Mouse (Mus musculus) B cell, adult 2 months (primary cell): ENCODE data around the gene Zdhhc21.
A peak's percentile ranks its signal among the peaks of the same experiment; 100 is the strongest.

Source experiments
- DNase-seq, 2 experiments: peaks; one replicate each; pipeline ENCODE4 v3.0.0; 2022

The Zdhhc21 gene

DNA sequence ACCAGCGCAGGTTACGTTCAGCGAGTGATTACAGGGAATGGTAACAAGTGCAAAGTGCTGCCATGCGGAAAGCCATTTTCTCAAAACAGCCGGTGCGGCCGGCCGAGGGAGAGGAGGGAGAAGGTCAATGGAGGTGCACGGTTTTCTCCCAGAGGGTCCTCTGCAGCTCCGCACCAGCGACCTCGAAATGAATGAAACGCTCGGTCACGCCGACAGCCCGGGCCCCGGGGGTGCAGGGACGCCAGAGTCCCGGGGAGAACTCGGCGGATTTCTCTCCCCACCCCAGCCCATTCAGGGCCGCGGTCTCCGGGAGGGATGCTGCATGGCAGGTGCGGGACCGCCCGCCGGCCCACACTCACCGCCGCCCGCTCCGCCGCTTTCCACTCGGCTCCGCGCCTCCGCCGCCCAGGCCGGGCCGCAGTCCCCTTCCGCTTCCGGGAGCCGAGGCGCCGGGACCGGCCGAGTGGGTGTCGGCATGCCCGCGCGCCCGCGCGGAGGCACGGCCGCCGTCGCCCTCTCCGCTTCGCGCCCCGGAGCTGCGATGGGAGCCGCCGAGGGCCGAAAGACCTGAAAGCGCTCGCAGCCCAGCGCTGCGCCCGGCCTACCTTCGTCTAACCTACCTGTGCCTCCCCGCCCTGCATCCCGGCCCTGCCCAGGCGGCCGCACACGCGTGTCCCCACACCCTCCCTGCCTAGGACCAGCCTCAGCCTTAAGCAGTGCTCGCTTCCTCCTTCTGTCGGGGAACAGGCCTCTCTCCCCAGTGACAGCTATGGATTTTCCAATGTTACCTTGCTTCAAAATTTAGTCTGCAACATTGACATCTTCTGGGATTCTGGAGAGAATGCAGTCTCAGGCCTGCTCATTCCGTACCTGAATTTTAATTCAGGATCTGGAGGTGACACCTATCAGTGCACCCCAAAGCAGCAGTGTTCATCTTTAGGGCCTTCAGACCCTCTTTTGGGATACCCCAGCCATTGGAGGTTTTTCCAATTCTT is at the start of gene Zdhhc21:
Gene Zdhhc21 (minus strand): TSS at position 828 of the 995 bp plus-strand sequence.
- DNase-seq, result peak; percentile 74 to 80

DNA sequence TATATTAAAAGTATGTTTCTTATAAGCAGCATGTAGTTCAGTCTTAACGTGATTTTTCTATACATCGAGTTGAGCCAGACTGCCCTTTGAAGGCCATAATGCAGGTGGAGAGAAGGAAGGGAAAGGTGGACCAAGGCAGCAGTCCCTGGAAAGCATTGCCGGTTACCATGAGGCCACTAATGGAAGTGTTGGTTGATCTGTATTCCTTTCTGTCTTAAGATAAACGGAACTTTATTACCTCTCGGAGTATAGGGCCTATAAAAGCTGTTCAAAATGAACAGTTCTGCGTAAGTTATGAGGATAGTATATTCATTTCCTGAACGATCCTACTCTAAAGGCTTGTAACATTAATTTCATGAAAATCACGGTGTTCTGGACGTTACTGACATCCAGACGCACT is 35.5 kb upstream of the Zdhhc21 start:
- DNase-seq, result no peak

GRCm38 (mm10) chr4:82892247-82892646 is 32.5 kb upstream of the Zdhhc21 start:
- no peak for DNase-seq

- DNase-seq, result no peak
Observed at GRCm38 (mm10) chr4:82891566-82891965, 31.8 kb upstream of the Zdhhc21 start.

DNA sequence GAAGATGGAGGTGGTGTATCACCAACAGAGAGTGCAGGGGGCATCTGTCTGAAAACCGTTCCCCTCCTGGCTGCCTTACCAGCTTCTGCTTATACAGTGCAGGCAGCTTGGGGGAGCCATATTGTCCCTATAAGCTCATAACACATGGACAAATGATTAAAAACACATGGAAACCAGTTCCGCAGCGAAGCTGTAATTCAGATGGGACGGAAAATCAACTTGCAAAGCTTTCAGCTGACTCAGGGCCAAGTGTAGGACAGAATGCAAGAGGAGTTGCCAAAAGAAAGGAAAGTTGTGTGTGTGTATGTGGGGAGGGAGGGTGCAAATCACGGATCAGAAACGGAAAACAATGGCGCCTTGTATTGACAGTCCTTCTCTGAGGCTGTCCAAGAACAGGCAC is 31.3 kb upstream of the Zdhhc21 start:
- no peak for DNase-seq

GRCm38 (mm10) chr4:82890585-82890984 is 30.8 kb upstream of the Zdhhc21 start:
- no peak for DNase-seq

GRCm38 (mm10) chr4:82886148-82886547 is 26.4 kb upstream of the Zdhhc21 start:
- no peak for DNase-seq

GRCm38 (mm10) chr4:82885535-82885913 is 25.8 kb upstream of the Zdhhc21 start:
- no peak for DNase-seq

DNA sequence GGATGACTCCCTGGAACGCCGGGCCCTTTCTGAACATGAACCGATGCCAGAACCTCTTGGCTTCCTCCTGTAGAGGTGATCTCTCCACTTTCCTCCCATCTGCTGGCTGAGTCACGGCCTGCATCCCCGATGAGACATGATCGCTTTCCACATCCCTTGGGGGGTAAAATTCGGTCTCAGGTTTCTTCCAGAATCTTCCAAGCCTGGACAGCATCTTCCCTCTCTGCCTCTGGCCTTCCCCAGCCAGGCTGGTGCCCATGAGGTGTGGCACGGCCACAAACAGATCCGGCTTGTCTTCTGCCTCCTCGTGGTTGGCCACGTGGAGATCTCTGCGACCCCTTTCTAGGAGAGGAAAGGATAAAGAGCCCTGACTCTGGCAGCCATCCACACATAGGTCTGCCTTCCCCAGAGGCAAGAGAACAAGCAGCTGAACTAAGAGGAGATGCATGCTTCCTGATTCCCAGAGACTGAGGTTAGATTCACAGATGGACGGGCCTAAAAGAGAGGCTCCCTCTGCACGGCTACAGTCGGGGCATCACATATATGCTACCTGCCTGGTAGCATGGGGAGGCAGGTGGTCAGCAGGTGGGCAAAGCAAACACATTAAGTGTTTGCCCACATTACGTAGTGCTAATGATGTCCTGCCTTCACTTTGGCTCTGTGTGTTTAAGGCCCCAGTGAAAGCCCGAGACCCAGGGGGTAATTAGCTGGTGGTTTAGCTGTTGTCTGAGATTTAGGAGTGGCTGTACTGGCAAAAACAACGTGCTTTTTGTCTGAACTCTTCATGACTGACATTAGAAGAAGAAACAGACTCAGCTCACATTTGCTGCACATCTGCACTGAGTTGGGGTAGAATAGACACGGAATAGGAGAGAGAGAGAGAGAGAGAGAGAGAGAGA is 25.1 kb upstream of the Zdhhc21 start, which contains the start of gene Cer1:
Gene Cer1 (minus strand): TSS at position 513 of the 899 bp plus-strand sequence.
- no peak for DNase-seq

GRCm38 (mm10) chr4:82882500-82882899 is 22.7 kb upstream of the Zdhhc21 start:
- no peak for DNase-seq

GRCm38 (mm10) chr4:82881366-82881765 is 21.6 kb upstream of the Zdhhc21 start:
- no peak for DNase-seq

DNA sequence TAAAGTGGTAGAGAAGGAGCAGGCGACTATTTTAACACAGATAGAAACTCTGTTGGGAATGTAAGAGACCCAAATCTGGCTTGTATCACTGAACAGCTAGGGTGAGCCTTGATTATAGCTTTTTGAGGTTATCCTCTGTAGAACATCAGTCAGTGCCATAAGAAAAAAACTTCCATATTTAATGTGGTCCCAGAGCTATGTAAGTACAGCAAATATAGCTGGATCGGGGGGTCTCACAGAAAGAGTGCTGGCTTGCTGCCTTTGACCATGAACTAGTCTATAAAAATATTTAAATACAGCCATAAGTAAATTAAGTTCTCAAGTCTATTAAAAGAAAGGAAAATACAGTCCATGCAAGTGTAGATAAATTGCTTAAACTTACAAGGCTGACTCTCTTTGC is 20.5 kb upstream of the Zdhhc21 start:
- DNase-seq, result no peak

DNA sequence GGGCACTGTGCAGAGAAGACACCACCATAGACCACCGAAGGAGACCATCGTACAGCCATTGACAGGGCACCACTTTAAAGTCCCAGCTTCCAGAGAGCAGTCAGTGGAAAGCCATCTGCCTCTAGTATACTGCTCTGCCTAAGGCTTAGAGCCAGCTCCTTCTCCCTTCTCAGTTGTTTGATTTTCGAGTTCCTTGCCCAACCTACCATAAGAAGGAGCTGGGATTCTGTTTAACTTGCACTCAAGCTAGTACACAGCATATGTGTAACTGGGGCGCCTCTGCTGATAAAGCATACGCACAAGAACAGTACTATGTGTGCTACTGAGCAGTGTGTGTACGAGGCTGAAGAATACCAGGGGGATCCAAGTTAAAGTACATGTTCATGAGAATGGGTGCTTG is 19.4 kb upstream of the Zdhhc21 start:
- DNase-seq, result no peak

GRCm38 (mm10) chr4:82876656-82877055 is 16.9 kb upstream of the Zdhhc21 start:
- no peak for DNase-seq

DNA sequence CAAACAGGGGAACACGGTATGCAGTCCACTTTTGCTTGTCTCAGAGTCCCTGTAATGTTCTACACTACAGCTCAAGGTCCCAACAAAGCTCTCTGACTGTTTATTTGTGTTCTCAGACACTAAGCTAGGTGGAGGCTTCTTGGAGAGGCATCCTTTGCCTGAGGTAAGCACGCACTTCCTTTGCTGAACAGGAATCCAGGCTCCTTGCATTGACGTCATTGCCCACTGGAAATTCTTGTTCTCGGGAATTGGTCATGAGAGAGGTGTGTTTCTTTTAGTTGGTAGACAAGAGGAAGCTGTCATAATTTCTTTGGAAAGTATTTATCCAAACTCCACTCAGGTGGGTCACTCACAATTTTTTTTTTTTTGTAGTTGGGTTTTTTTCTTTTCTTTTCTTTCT is 15.8 kb upstream of the Zdhhc21 start:
- DNase-seq, result no peak

GRCm38 (mm10) chr4:82874791-82875190 is 15.0 kb upstream of the Zdhhc21 start:
- no peak for DNase-seq

DNA sequence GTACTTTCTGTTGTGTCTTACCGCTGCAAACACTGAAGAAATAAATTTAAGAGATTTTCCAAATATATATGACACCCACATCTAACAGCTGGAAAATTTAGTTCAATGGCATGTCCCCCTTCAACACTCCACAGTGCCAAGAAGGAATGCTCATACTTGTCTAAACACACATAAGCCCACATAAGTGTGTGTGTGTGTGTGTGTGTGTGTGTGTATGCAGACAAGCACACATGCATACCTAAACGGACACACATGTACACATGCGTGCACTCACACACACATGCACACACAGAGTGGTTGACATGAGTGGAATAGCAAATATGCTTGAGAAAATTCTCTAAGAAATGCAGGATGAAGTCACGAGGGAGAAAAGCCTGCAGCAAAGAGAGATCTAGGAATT is 12.8 kb upstream of the Zdhhc21 start:
- DNase-seq, result no peak

GRCm38 (mm10) chr4:82872121-82872520 is 12.4 kb upstream of the Zdhhc21 start:
- no peak for DNase-seq

DNA sequence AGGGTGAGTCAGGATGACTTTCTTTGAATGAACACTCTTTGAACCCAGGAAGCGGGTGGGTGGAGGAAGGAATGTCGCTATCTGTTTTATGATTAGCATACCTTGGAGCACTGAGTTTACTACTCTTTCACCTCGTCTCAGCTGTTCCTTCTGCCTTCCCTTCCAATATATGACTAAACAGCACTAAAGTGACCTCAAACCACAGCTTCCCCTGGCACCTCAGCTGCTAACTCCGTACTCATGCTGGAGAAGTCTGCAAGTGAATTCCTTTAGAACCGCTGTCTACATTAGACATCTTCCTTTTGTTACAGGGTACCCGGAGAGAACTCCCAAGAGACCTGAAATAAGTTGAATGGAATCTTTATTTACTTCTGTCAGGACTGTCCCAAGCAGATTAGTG is 11.2 kb upstream of the Zdhhc21 start:
- no peak for DNase-seq

GRCm38 (mm10) chr4:82867731-82868445 is 8.1 kb upstream of the Zdhhc21 start:
- no peak for DNase-seq

- no peak for DNase-seq
Observed at GRCm38 (mm10) chr4:82867111-82867510, 7.4 kb upstream of the Zdhhc21 start.

DNA sequence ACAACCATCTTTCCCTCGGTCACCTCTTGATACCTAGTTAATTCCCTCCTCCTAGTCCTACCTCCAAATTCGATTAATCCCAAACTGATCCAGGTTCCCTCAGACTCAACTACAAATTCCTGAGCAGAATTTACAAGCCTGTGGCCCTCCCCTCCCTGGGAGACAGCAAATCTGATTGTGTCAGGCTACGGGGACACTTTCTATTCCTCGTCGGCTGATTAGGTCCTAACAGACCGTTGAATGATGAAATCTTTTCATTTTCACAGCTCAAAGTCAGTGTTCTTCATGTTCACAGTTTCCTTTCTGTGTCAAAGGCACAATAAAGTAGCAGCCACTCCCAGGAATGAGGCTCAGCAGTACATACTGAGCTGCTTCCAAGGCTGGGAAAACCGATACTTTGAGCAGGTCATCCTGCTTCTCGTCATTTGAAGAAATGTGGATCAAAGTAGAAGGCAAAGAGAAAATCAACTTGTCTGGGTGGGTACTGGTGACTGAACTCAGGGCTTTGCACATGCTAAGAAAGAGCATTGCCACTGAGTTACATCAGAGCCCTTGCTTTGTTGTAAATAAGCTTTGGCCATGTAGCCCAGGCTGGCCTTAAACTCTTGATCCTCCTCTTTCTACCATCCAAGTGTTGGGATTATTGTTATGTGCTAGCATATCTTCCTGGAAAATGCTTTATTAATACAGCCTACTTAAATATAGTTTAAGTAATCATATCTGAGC is 5.4 kb upstream of the Zdhhc21 start:
- DNase-seq, result no peak
